ENCODE assay signal across 8 mouse cellular contexts in the genomic region with DNA sequence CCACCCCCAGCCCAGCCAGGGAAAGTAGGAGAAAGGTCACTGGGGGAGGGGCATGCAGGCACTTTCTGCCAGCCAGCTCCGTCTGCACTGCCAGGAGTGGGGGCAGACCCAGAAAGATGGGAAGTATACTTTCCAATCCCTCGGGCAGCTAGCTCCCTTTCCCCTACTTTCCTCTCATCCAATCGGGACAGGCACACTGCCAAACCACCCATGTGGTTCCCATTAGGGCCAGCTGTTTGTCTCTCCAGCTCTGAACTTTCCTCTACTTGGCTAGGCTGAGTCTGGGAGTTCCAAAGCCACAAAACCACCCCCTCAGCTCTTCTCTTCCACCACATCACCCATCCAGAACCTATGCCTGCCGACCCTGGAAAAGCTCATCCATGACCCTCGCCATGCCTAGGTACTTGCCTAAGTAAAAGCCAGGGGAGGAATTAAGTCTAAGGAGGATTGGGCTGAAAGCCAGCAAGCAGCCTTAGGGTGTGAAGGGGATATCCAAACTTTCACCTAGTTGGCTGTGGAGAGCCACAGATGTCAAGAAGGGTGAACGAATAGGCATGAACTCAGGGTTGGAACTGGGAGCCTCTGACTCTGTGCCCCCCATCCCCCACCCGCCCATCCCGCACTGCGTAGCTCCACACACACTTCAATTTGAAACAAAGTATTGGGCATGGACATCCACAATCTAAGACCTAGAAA. TPM values are rescaled to one million over a fixed set of nuclear protein-coding genes. Genes with fewer than 3 reads are reported as not detected.
A peak's percentile ranks its signal among the peaks of the same experiment; 100 is the strongest.
DNase-seq lines count a peak whose midpoint lies in the region; ATAC-seq lines count a peak whose summit lies in the region.

No protein-coding gene starts in this region.

- peaks cover 49% of the 10 kb centered on the region for H3K4me1 ChIP-seq in intestine, embryonic 15.5 days (replicated peaks)

- peak overlapping the region; percentile 16 for H3K4me3 ChIP-seq in intestine, embryonic 15.5 days (replicated peaks)

- WGBS in intestine, embryonic 15.5 days: 30% methylated on average over 9 of the region's 9 CpGs

- H3K9me3 ChIP-seq in intestine, embryonic 15.5 days: no peaks in the 10 kb centered on the region

- H3K9ac ChIP-seq in intestine, embryonic 15.5 days: peak overlapping the region; percentile 4; the same call in 1 of the 2 replicates

- H3K27ac ChIP-seq in intestine, embryonic 15.5 days: peak overlapping the region; percentile 38

- no peaks in the 10 kb centered on the region for H3K27me3 ChIP-seq in intestine, embryonic 15.5 days (replicated peaks)

- peak overlapping the region; percentile 81 for H3K4me2 ChIP-seq in intestine, embryonic 15.5 days (replicated peaks)

- peak; percentile 63 for ATAC-seq in intestine, embryonic 15.5 days
- no peak for ATAC-seq in inflammation-experienced regulatory T-cells, adult 6 months

- peaks cover 16% of the 10 kb centered on the region; the same call in 1 of the 2 replicates for H3K36me3 ChIP-seq in intestine, embryonic 15.5 days

- peak; percentile 93 for DNase-seq in adrenal gland, postnatal 14 days
- DNase-seq in embryo, embryonic 11.5 days (ENCODE audit: low read depth, low spot score): peak; percentile 67
- peak; percentile 93 for DNase-seq in gastrocnemius, postnatal 25 days
- DNase-seq in left cerebral cortex, adult 8-10 months (ENCODE audit: low spot score in 2 of 2): peak; percentile 70 to 82
- DNase-seq in lung, postnatal 36 days: peak; percentile 95
- DNase-seq in spleen, postnatal 36 days (ENCODE audit: low spot score in 2 of 2): peak; percentile 45 to 52

RNA-seq across cellular contexts. Expression of gene Angptl4, which starts 2.2 kb away (rescaled TPM):
- total RNA-seq in adrenal gland, postnatal 14 days (2021): 121 and 189 TPM in 2 replicates
- total RNA-seq in gastrocnemius, postnatal 25 days (2021): 10 to 100 TPM in 1 of 2 experiments, 1 to 10 TPM in 1; 8.1 to 13.3 TPM
- polyA plus RNA-seq in intestine, embryonic 15.5 days (2015; fragmentation: Nextera tagmentation; extraction: Ambion mirVana): 20.7 and 23.4 TPM in 2 replicates
- 1 to 10 TPM; 2.3 to 3.2 (median 2.5) TPM for total RNA-seq in left cerebral cortex, adult 8-10 months (2022)
- polyA plus RNA-seq in inflammation-experienced regulatory T-cells, adult 6 months (2017; shearing (Covaris generic)): 1 to 10 TPM; 3.5 to 5.9 (median 4.1) TPM

RNA-seq across cellular contexts. Expression of gene Rab11b, which starts 19.1 kb away (rescaled TPM):
- 217 and 242 TPM in 2 replicates for total RNA-seq in adrenal gland, postnatal 14 days (2021)
- 100 to 1,000 TPM; 125 to 136 TPM for total RNA-seq in gastrocnemius, postnatal 25 days (2021)
- polyA plus RNA-seq in intestine, embryonic 15.5 days (2015; fragmentation: Nextera tagmentation; extraction: Ambion mirVana): 206 and 218 TPM in 2 replicates
- total RNA-seq in left cerebral cortex, adult 8-10 months (2022): 100 to 1,000 TPM; 351 to 365 (median 357) TPM
- 100 to 1,000 TPM; 261 to 354 (median 270) TPM for polyA plus RNA-seq in inflammation-experienced regulatory T-cells, adult 6 months (2017; shearing (Covaris generic))

RNA-seq across cellular contexts. Expression of gene Kank3, which starts 30.9 kb away (rescaled TPM):
- total RNA-seq in adrenal gland, postnatal 14 days (2021): 92.4 and 108 TPM in 2 replicates
- total RNA-seq in gastrocnemius, postnatal 25 days (2021): 10 to 100 TPM; 18.5 to 20.7 TPM
- 23.0 and 30.5 TPM in 2 replicates for polyA plus RNA-seq in intestine, embryonic 15.5 days (2015; fragmentation: Nextera tagmentation; extraction: Ambion mirVana)
- total RNA-seq in left cerebral cortex, adult 8-10 months (2022): 10 to 100 TPM; 27.6 to 33.8 (median 31.5) TPM
- polyA plus RNA-seq in inflammation-experienced regulatory T-cells, adult 6 months (2017; shearing (Covaris generic)): 1 to 10 TPM; 2.4 to 2.7 (median 2.4) TPM

RNA-seq across cellular contexts. Expression of gene Rps28, which starts 44.9 kb away (rescaled TPM):
- total RNA-seq in adrenal gland, postnatal 14 days (2021): 1,257 and 1,514 TPM in 2 replicates
- total RNA-seq in gastrocnemius, postnatal 25 days (2021): 100 to 1,000 TPM; 538 to 612 TPM
- polyA plus RNA-seq in intestine, embryonic 15.5 days (2015; fragmentation: Nextera tagmentation; extraction: Ambion mirVana): 1,025 and 1,054 TPM in 2 replicates
- 100 to 1,000 TPM; 672 to 810 (median 775) TPM for total RNA-seq in left cerebral cortex, adult 8-10 months (2022)
- polyA plus RNA-seq in inflammation-experienced regulatory T-cells, adult 6 months (2017; shearing (Covaris generic)): 1,000 to 10,000 TPM; 1,118 to 2,316 (median 1,890) TPM

RNA-seq across cellular contexts. Expression of gene Ndufa7, which starts 45.0 kb away (rescaled TPM):
- total RNA-seq in adrenal gland, postnatal 14 days (2021): 505 and 552 TPM in 2 replicates
- 100 to 1,000 TPM; 326 to 339 TPM for total RNA-seq in gastrocnemius, postnatal 25 days (2021)
- 492 and 540 TPM in 2 replicates for polyA plus RNA-seq in intestine, embryonic 15.5 days (2015; fragmentation: Nextera tagmentation; extraction: Ambion mirVana)
- total RNA-seq in left cerebral cortex, adult 8-10 months (2022): 100 to 1,000 TPM; 193 to 206 (median 201) TPM
- 100 to 1,000 TPM; 364 to 457 (median 417) TPM for polyA plus RNA-seq in inflammation-experienced regulatory T-cells, adult 6 months (2017; shearing (Covaris generic))
